Mouse (Mus musculus) stomach, postnatal 0 days (tissue): ENCODE data around the gene Satb1.

ENCODE experiments used
- CTCF ChIP-seq: IDR thresholded peaks from 2 replicates; pipeline ENCODE4 v1.5.1; 2016; ENCODE audit warnings: antibody characterized with exemption, low read depth, mild to moderate bottlenecking, moderate library complexity
- EP300 ChIP-seq: optimal IDR thresholded peaks from 2 replicates; pipeline ENCODE3; 2016; ENCODE audit warnings: antibody characterized with exemption

DNA sequence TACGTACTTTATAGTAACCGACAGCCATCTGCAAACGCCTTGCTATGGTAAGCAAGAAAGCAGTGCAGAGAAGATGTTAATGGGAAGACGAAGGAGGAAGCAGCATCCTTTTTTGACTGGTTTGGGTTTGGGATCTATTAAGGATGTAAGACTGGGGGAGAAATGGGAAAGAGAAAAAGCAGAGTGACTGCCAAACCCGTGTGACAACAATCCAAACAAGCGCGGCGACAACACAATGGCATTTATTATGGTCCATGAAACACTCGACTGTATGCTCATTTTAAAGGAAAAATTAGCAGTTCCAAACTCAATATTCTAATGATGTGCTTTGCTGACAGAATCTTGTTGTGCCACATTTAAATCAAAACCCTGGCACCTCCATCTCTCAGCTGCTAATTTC, 85.9 kb downstream of the Satb1 start:
- no peak for TF ChIP-seq CTCF
- TF ChIP-seq EP300 = no peak
